ENCODE assay signal across 26 mouse cellular contexts in the genomic region with DNA sequence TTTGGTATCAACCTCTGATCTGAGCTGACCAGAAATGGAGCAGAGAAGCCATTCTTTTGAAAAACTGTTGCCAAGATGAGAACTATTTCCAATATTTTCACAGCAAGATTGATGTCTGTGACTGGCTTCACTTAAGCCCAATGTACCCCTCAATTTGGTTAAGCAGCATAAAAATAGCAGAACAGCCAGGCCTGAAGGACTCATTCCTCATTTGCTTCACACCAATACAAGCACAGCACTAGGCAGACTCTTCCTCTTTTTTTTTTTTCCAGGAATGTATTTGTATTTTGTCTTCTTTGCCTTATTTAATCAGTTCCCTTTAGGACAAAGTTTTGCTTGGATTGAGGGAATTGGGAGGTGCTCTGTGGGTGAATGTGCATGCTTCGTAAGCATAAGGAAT.
"Had no signal": no experiment of that assay in that cellular context is flagged by ENCODE, and none has a peak within 500 bp of the region (broad histone marks: within the 10 kb centered on the region; RNA-seq: fewer than 3 reads in every experiment).

No protein-coding gene starts in this region.

- H3K9ac ChIP-seq: heart, embryonic 12.5 days; hindbrain, embryonic 13.5 days; hindbrain, embryonic 15.5 days; kidney, embryonic 15.5 days; limb, embryonic 12.5 days; liver, embryonic 13.5 days had no signal

- H3K4me1 ChIP-seq: heart, embryonic 10.5 days; heart, embryonic 12.5 days; hindbrain, embryonic 13.5 days; hindbrain, embryonic 15.5 days; kidney, embryonic 15.5 days; limb, embryonic 10.5 days; limb, embryonic 12.5 days; liver, embryonic 13.5 days had no signal

- DNase-seq: gastrocnemius, postnatal 14 days; gastrocnemius, postnatal 36 days; heart, adult 18-20 months; heart, postnatal 10 days; heart, postnatal 36 days; kidney, adult 11 months; kidney, adult 2 months; kidney, adult 9 months; kidney, postnatal 14 days; kidney, postnatal 36 days; layer of hippocampus, adult 9-11 months; layer of hippocampus, postnatal 36 days; liver; liver, embryonic 13.5 days had no signal

- H3K27me3 ChIP-seq: heart, embryonic 12.5 days; hindbrain, embryonic 13.5 days; hindbrain, embryonic 15.5 days; kidney, embryonic 15.5 days; limb, embryonic 12.5 days; liver, embryonic 13.5 days had no signal

- H3K27ac ChIP-seq: heart, embryonic 10.5 days; hindbrain, embryonic 13.5 days; hindbrain, embryonic 15.5 days; hindbrain, postnatal 0 days; kidney, embryonic 15.5 days; kidney, postnatal 0 days; left cerebral cortex, adult 2 months; limb, embryonic 10.5 days; limb, embryonic 12.5 days; liver, embryonic 13.5 days had no signal

- H3K9me3 ChIP-seq: heart, embryonic 10.5 days; heart, embryonic 12.5 days; hindbrain, embryonic 13.5 days; hindbrain, embryonic 15.5 days; kidney, embryonic 15.5 days; limb, embryonic 10.5 days; limb, embryonic 12.5 days; liver, embryonic 13.5 days had no signal

- H3K4me3 ChIP-seq: heart, embryonic 10.5 days; heart, embryonic 12.5 days; hindbrain, embryonic 13.5 days; hindbrain, embryonic 15.5 days; kidney, embryonic 15.5 days; left cerebral cortex, adult 2 months; limb, embryonic 10.5 days; limb, embryonic 12.5 days; liver, embryonic 13.5 days had no signal

- ATAC-seq: hindbrain, postnatal 0 days; intestine, embryonic 16.5 days had no signal

- H3K4me2 ChIP-seq: heart, embryonic 12.5 days; hindbrain, embryonic 13.5 days; hindbrain, embryonic 15.5 days; kidney, embryonic 15.5 days; limb, embryonic 12.5 days; liver, embryonic 11.5 days; liver, embryonic 13.5 days had no signal

- H3K36me3 ChIP-seq: heart, embryonic 10.5 days; heart, embryonic 12.5 days; hindbrain, embryonic 13.5 days; hindbrain, embryonic 15.5 days; kidney, embryonic 15.5 days; limb, embryonic 10.5 days; limb, embryonic 12.5 days; liver, embryonic 13.5 days had no signal
